Mouse (Mus musculus) ES-Bruce4 (cell line): ENCODE measurements around the gene Adamts4.

Experiments used
- CTCF ChIP-seq: IDR thresholded peaks from one replicate; pipeline ENCODE4 v1.8.1; 2011; ENCODE audit warnings: low read depth, low read length
- POLR2A ChIP-seq: IDR thresholded peaks from one replicate; pipeline ENCODE4 v1.8.1; 2011; ENCODE audit warnings: low read length; ENCODE audit not compliant: insufficient read depth

GRCm38 (mm10) chr1:171237438-171237837 lies 12.8 kb upstream of the Adamts4 start:
- TF ChIP-seq CTCF (no peak), POLR2A (no peak)
